Mouse (Mus musculus) heart, embryonic 13.5 days (tissue): Measurements from ENCODE around the gene Mad2l2. TPM values are rescaled to one million over a fixed set of nuclear protein-coding genes. Genes with fewer than 3 reads are reported as not detected.
"Not testable (repeated sequence)": the region's sequence is repeated elsewhere in the genome, so short reads cannot be mapped to it uniquely, and the experiment has no call there.

Source experiments
- ATAC-seq: fragments of 200-750 bp; cut with Nextera tagmentation; 2 replicates; pipeline ENCODE4 v1.8.0; 2017; ENCODE audit warnings: moderate TSS enrichment; ENCODE audit not compliant: insufficient number of reproducible peaks, low FRiP score, low TSS enrichment; ENCODE audit errors: extremely low read depth
- H3K27ac ChIP-seq: fragments of 300-500 bp; sonication (generic); replicated peaks from 2 replicates; pipeline ENCODE4 v1.5.1; 2015; ENCODE audit warnings: moderate library complexity, mild to moderate bottlenecking, inconsistent platforms
- H3K27me3 ChIP-seq: fragments of 300-500 bp; sonication (generic); replicated peaks from 2 replicates; pipeline ENCODE4 v1.6.1; 2015; ENCODE audit warnings: mild to moderate bottlenecking, inconsistent platforms
- H3K36me3 ChIP-seq: fragments of 300-500 bp; sonication (generic); 2 replicates; pipeline ENCODE4 v1.6.1; 2015; ENCODE audit warnings: mild to moderate bottlenecking, inconsistent platforms
- H3K4me1 ChIP-seq: fragments of 300-500 bp; sonication (generic); 2 replicates; pipeline ENCODE4 v1.6.1; 2015; ENCODE audit warnings: inconsistent platforms
- H3K4me2 ChIP-seq: fragments of 300-500 bp; sonication (generic); 2 replicates; pipeline ENCODE4 v1.6.1; 2015; ENCODE audit warnings: inconsistent platforms, mild to moderate bottlenecking, moderate library complexity
- H3K4me3 ChIP-seq: fragments of 300-500 bp; sonication (generic); 2 replicates; pipeline ENCODE4 v1.5.1; 2015; ENCODE audit warnings: moderate library complexity, mild to moderate bottlenecking, inconsistent platforms
- H3K9ac ChIP-seq: fragments of 300-500 bp; sonication (generic); 2 replicates; pipeline ENCODE4 v1.6.1; 2015; ENCODE audit warnings: inconsistent platforms, mild to moderate bottlenecking, moderate library complexity
- H3K9me3 ChIP-seq: fragments of 300-500 bp; sonication (generic); 2 replicates; pipeline ENCODE4 v1.6.1; 2016; ENCODE audit warnings: inconsistent platforms
- WGBS: fragments of 180-500 bp; shearing (Covaris S2); methylation state at CpG from one replicate; pipeline ENCODE4 v1.1.7; 2015; ENCODE audit warnings: mixed read lengths; 5-methylcytosine and 5-hydroxymethylcytosine counted together
- polyA plus RNA-seq: library from polyadenylated mRNA; unstranded; fragments of >200 nt; fragmentation: Nextera tagmentation; extraction: Ambion mirVana; gene quantifications from 2 replicates; pipeline ENCODE4 v1.2.1, GENCODE M21; 2015

The Mad2l2 gene
- polyA plus RNA-seq, 1 experiment from 2014 or later, result 33.3 TPM

- no peaks in the 10 kb centered on the region for H3K9me3 ChIP-seq
- H3K4me3 ChIP-seq, result peak overlapping the region; percentile 45
- ATAC-seq, result peak; percentile 22; the same call in 1 of the 2 replicates
- H3K4me2 ChIP-seq, result peak overlapping the region; percentile 72
- peak overlapping the region; percentile 72 for H3K9ac ChIP-seq
- H3K27me3 ChIP-seq, result peaks cover 88% of the 10 kb centered on the region
- H3K4me1 ChIP-seq, result peaks cover 33% of the 10 kb centered on the region
- H3K36me3 ChIP-seq, result no peaks in the 10 kb centered on the region
- 1% methylated on average over 29 of the region's 29 CpGs for WGBS
- no peak overlapping the region for H3K27ac ChIP-seq
Measured at GRCm38 (mm10) chr4:148164002-148164439, 33.8 kb downstream of the Mad2l2 start.

DNA sequence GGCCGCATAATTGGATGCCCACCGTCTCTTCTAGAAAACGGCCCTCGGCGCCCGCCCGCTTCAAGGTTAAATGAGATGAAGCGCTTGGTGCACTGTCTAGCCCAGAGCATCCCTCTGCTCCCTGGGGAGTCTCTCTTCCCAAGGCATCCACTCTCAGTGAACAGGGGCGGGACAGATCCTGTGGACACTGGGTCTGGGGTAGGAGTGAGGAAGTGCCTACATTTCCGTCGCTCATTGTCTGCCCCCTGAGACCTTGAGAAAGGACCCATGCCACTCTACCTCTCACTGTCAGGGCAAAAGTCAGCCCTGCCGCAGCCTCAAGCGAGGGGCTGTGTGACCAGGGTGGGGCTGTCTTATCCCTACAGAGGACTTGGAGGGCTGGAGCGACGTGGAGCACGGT lies 34.3 kb downstream of the Mad2l2 start:
- Histone ChIP-seq H3K27ac (no peak overlapping the region), H3K4me2 (peak overlapping the region; percentile 72), H3K4me3 (peak overlapping the region; percentile 45), H3K27me3 (peaks cover 91% of the 10 kb centered on the region), H3K9ac (no peak overlapping the region), H3K36me3 (no peaks in the 10 kb centered on the region), H3K4me1 (peaks cover 28% of the 10 kb centered on the region), H3K9me3 (no peaks in the 10 kb centered on the region)
- under 1% methylated on average over 16 of the region's 16 CpGs for WGBS
- ATAC-seq, result no peak

DNA sequence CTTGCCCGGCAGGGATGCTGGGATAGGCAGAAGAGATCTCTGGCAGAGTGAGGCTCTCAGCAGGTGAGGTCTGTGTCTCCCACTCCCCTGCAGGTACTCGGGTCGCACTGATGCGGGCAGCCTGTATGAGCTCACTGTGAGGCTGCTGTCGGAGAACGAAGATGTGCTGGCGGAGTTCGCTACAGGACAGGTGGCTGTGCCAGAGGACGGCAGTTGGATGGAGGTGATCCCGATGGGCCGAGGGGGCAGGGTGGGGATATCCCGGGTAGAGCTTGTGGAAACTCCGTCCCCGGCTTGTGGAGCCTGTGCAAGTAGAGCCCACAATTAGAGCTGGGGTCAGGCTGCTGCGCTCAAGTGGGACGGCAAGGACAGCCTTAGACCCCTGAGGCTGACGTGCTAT lies 35.4 kb downstream of the Mad2l2 start:
- ATAC-seq, result no peak
- peaks cover 96% of the 10 kb centered on the region for H3K27me3 ChIP-seq

DNA sequence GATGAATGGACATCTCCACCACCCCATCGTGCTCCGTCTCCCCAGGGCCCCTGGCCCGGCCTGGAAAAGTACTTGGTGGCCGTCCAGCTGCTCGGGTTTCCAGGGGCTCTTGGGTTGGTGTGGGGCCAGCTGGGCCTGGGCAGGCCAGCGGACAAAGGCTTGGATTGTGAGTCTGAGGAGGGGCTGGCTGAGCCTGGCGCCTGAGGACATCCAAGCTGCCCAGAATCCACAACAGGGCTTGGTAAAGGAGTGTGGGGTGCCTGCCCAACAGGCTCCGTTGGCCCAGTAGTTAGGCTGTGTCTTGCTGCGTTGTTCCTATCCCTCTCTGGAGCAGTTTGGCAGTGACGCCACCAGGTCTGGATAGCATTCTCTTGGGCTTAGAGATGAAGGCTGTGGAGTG lies 36.2 kb downstream of the Mad2l2 start:
- Histone ChIP-seq H3K27me3 (peaks cover 94% of the 10 kb centered on the region), H3K4me3 (peak overlapping the region; percentile 20), H3K27ac (no peak overlapping the region), H3K36me3 (no peaks in the 10 kb centered on the region), H3K4me2 (peak overlapping the region; percentile 38), H3K4me1 (peaks cover 18% of the 10 kb centered on the region), H3K9me3 (no peaks in the 10 kb centered on the region), H3K9ac (no peak overlapping the region)
- WGBS, result 9% methylated on average over 10 of the region's 10 CpGs
- ATAC-seq, result no peak

More for the DNA sequence above, 35.4 kb downstream of the Mad2l2 start:
- H3K36me3 ChIP-seq, result no peaks in the 10 kb centered on the region
- no peak overlapping the region for H3K9ac ChIP-seq
- no peak overlapping the region for H3K4me3 ChIP-seq
- no peaks in the 10 kb centered on the region for H3K9me3 ChIP-seq
- no peak overlapping the region for H3K27ac ChIP-seq
- WGBS, result 10% methylated on average over 17 of the region's 17 CpGs
- no peak overlapping the region for H3K4me2 ChIP-seq
- peaks cover 23% of the 10 kb centered on the region for H3K4me1 ChIP-seq

DNA sequence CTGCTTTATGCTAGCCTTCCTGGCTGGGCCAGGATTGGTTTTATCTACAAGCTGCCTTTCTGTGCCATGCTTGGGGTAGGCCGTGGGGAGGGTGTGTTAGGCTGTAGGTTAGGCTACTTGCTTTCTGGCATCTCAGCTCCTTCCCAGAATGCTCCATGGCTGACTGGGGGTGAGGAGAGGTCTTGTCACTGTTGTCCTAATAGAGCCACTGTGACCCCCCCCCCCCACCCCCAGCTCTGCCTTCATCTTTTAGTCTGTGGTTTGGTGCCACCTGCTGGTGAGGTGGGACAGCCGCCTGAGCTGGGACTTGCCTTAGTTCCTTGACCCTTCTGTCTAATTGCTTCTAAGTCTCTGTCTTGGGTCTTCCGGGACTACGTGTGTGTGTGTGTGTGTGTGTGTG lies 36.8 kb downstream of the Mad2l2 start:
- 20% methylated on average over 4 of the region's 4 CpGs for WGBS
- Histone ChIP-seq H3K9me3 (no peaks in the 10 kb centered on the region), H3K9ac (no peak overlapping the region), H3K27me3 (peaks cover 94% of the 10 kb centered on the region), H3K27ac (no peak overlapping the region), H3K4me1 (peaks cover 18% of the 10 kb centered on the region), H3K36me3 (no peaks in the 10 kb centered on the region), H3K4me2 (peak overlapping the region; percentile 38), H3K4me3 (peak overlapping the region; percentile 20)
- ATAC-seq, result no peak

DNA sequence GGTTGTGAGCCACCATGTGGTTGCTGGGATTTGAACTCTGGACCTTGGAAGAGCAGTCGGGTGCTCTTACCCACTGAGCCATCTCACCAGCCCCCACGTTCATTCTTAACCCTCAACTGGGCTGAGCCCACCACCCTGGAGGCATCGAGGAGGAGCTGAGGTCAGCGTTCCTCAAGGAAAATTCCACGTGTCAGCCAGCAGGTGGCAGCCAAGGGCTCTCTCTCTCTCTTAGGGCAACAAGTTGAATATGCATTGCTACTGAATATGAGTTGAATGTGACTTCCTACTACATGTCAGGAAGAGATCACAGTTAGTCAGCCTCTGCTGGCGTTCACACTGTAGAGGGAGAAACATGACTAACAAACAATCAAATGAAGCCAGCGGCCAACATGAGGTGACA lies 38.1 kb downstream of the Mad2l2 start:
- no peak for ATAC-seq
- WGBS, result 26% methylated on average over 7 of the region's 7 CpGs

DNA sequence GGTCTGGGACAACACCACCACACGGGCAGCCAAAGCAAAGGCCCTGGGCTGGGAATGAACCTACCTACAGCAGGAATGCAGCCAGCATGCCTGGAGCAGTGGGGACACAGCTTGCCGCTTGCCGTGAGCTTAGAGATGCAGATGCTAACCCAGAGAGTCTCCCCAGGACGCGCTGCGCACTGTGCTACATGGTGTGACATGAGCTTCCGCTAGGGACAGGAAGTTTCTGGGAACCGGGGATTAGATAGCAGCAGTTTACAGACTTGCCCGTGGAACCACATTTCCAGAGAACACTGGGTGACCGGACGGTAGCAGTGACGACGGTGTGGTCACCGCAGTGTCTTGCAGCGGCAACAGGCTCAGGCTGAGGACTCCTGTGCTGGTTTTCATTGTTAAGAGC lies 39.4 kb downstream of the Mad2l2 start:
- H3K4me1 ChIP-seq, result peaks cover 9% of the 10 kb centered on the region
- H3K27me3 ChIP-seq, result peaks cover 94% of the 10 kb centered on the region
- H3K27ac ChIP-seq, result no peak overlapping the region
- no peaks in the 10 kb centered on the region for H3K36me3 ChIP-seq
- H3K9me3 ChIP-seq, result no peaks in the 10 kb centered on the region
- ATAC-seq, result no peak
- no peak overlapping the region for H3K4me3 ChIP-seq
- peak overlapping the region; percentile 8; the same call in 1 of the 2 replicates for H3K4me2 ChIP-seq
- no peak overlapping the region for H3K9ac ChIP-seq
- 14% methylated on average over 15 of the region's 15 CpGs for WGBS

More for the DNA sequence above, 38.1 kb downstream of the Mad2l2 start:
- Histone ChIP-seq H3K27me3 (peaks cover 94% of the 10 kb centered on the region), H3K4me2 (no peak overlapping the region), H3K4me1 (peaks cover 18% of the 10 kb centered on the region), H3K36me3 (no peaks in the 10 kb centered on the region), H3K4me3 (no peak overlapping the region), H3K9me3 (no peaks in the 10 kb centered on the region), H3K9ac (no peak overlapping the region), H3K27ac (no peak overlapping the region)

DNA sequence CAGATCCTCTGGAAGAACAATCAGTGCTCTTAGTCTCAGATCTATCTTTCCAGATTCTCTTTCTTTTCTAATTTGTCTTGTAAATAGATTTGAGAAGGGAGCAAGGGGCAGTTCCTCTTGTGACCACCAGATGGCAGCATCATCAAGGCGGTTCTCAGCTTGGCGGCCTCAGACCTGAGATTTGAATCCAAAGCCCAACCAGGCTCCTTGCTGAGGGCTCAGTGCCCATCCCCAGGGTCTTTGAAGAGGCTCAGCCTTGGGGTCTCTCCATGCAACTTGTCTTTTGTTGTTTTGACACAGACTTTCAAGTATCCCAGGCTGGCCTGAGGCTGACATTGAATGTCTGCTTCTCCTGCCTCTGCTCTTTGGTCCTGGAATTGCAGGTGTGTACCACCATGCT lies 40.7 kb downstream of the Mad2l2 start:
- WGBS, result 0% methylated on average over 2 of the region's 2 CpGs
- H3K4me3 ChIP-seq, result no peak overlapping the region
- no peak overlapping the region for H3K27ac ChIP-seq
- no peak overlapping the region for H3K4me2 ChIP-seq
- no peak for ATAC-seq
- H3K36me3 ChIP-seq, result no peaks in the 10 kb centered on the region
- H3K9me3 ChIP-seq, result no peaks in the 10 kb centered on the region
- no peak overlapping the region for H3K9ac ChIP-seq
- peaks cover 94% of the 10 kb centered on the region for H3K27me3 ChIP-seq
- H3K4me1 ChIP-seq, result peaks cover 5% of the 10 kb centered on the region; the same call in 1 of the 2 replicates

GRCm38 (mm10) chr4:148171261-148171660 lies 41.1 kb downstream of the Mad2l2 start:
- Histone ChIP-seq H3K9me3 (no peaks in the 10 kb centered on the region), H3K4me2 (no peak overlapping the region), H3K4me3 (no peak overlapping the region), H3K4me1 (peaks cover 5% of the 10 kb centered on the region; the same call in 1 of the 2 replicates), H3K27ac (no peak overlapping the region), H3K36me3 (no peaks in the 10 kb centered on the region), H3K27me3 (peaks cover 94% of the 10 kb centered on the region), H3K9ac (no peak overlapping the region)
- ATAC-seq, result no peak
- 23% methylated on average over 3 of the region's 3 CpGs for WGBS

GRCm38 (mm10) chr4:148173811-148174494 lies 43.8 kb downstream of the Mad2l2 start:
- ATAC-seq, result no peak
- Histone ChIP-seq H3K36me3 (no peaks in the 10 kb centered on the region), H3K4me1 (no peaks in the 10 kb centered on the region), H3K27me3 (peaks cover 96% of the 10 kb centered on the region), H3K9me3 (no peaks in the 10 kb centered on the region), H3K4me2 (no peak overlapping the region), H3K9ac (no peak overlapping the region), H3K4me3 (peak overlapping the region; percentile 4; the same call in 1 of the 2 replicates), H3K27ac (no peak overlapping the region)
- WGBS, result 2% methylated on average over 30 of the region's 30 CpGs

DNA sequence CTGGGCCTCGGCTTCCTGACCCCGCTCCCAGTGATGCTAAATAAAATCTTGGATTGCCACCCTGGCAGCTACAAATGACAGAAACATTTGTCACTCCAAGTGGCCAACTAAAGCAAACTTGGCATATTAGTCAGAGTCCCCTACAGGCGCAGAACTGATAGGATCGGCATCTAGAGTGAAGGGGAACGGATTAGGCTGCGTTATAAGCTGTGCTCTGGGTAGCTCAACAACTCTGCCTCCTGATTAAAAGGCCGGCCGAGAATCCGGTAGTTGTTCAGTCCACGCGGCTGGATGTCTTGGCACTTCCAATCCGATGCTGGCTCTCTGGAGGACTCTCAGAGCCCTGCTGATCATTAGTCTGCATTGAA lies 44.3 kb downstream of the Mad2l2 start:
- peaks cover 98% of the 10 kb centered on the region for H3K27me3 ChIP-seq
- H3K27ac ChIP-seq, result no peak overlapping the region
- H3K4me3 ChIP-seq, result no peak overlapping the region
- no peaks in the 10 kb centered on the region for H3K9me3 ChIP-seq
- ATAC-seq, result no peak
- H3K4me1 ChIP-seq, result no peaks in the 10 kb centered on the region
- WGBS, result 8% methylated on average over 12 of the region's 12 CpGs
- no peaks in the 10 kb centered on the region for H3K36me3 ChIP-seq
- no peak overlapping the region for H3K9ac ChIP-seq
- H3K4me2 ChIP-seq, result no peak overlapping the region

DNA sequence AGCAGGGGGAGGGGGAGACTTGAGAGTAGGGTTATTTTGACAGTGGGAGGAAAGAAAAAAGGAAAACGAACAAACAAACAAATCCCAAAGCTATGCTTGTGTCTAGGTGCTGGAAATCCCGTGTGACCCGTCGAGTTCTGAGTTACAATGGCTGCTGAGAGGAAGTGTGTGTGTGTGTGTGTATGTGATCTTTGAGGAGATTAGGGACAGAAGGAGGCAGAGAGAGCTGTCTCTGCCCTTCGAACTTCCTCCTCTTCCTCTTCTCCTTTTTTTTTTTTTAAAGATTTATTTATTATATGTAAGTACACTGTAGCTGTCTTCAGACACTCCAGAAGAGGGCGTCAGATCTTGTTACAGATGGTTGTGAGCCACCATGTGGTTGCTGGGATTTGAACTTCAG lies 46.4 kb downstream of the Mad2l2 start:
- peaks cover 96% of the 10 kb centered on the region for H3K27me3 ChIP-seq
- H3K36me3 ChIP-seq, ATAC-seq, H3K9ac ChIP-seq, H3K27ac ChIP-seq, H3K4me1 ChIP-seq, H3K4me3 ChIP-seq, H3K4me2 ChIP-seq, H3K9me3 ChIP-seq: not testable (repeated sequence)
- WGBS, result 60% methylated on average over 5 of the region's 6 CpGs
